ENCODE assay signal across 24 mouse cellular contexts in genomic region chr13:41810776-41811175, GRCm38 (mm10). TPM values are rescaled to one million over a fixed set of nuclear protein-coding genes. Genes with fewer than 3 reads are reported as not detected.
DNase-seq lines count a peak whose midpoint lies in the region; ATAC-seq and TF ChIP-seq lines count a peak whose summit lies in the region.
"Had no signal": no experiment of that assay in that cellular context is flagged by ENCODE, and none has a peak within 500 bp of the region (broad histone marks: within the 10 kb centered on the region; RNA-seq: fewer than 3 reads in every experiment).

No protein-coding gene starts in this region.

- H3K36me3 ChIP-seq in forebrain, embryonic 14.5 days (ENCODE audit: control insufficient read depth, insufficient read depth, low read length), result no peaks in the 10 kb centered on the region
- H3K36me3 ChIP-seq in forebrain, embryonic 11.5 days (ENCODE audit: control insufficient read depth, insufficient read depth, low read length), result no peaks in the 10 kb centered on the region
- H3K36me3 ChIP-seq: G1E had no signal

- no peak for TF ChIP-seq POLR2A in brain, embryonic 14.5 days (IDR thresholded peaks at IDR 0.05; ENCODE audit: borderline replicate concordance, extremely low read depth, insufficient read depth, insufficient read length, poor library complexity, severe bottlenecking)

- intact Hi-C loops in left cerebral cortex, postnatal 10 days (cut with DNase I), result no loop called here

- no peak for ATAC-seq in forebrain, embryonic 14.5 days
- ATAC-seq in forebrain, embryonic 11.5 days (replicated peaks; ENCODE audit: low FRiP score), result no peak
- ATAC-seq: activated CD4-positive, CD25-positive, alpha-beta regulatory T cell, adult 4 months; CD4-positive, CD25-positive, alpha-beta regulatory T cell, adult 4 months; Patski had no signal

- no peaks in the 10 kb centered on the region for H3K27me3 ChIP-seq in forebrain, embryonic 14.5 days (replicated peaks; ENCODE audit: control insufficient read depth, insufficient read depth, low read length)
- H3K27me3 ChIP-seq in forebrain, embryonic 11.5 days (ENCODE audit: control insufficient read depth, insufficient read depth, low read length), result no peaks in the 10 kb centered on the region
- H3K27me3 ChIP-seq: CH12.LX, Patski had no signal

- no peak for TF ChIP-seq CTCF in brain, embryonic 14.5 days (IDR thresholded peaks at IDR 0.05; ENCODE audit: borderline replicate concordance, extremely low read depth, insufficient read depth, insufficient read length)

- H3K9me3 ChIP-seq in forebrain, embryonic 14.5 days (replicated peaks; ENCODE audit: control insufficient read depth, low read length), result no peaks in the 10 kb centered on the region
- no peaks in the 10 kb centered on the region for H3K9me3 ChIP-seq in forebrain, embryonic 11.5 days (ENCODE audit: control insufficient read depth, low read length)
- H3K9me3 ChIP-seq: G1E had no signal

- H3K9ac ChIP-seq in forebrain, embryonic 14.5 days (ENCODE audit: low read length), result no peak overlapping the region
- H3K9ac ChIP-seq in forebrain, embryonic 11.5 days (ENCODE audit: low read length), result no peak overlapping the region

- 68% methylated on average over 7 of the region's 7 CpGs for WGBS in forebrain, embryonic 14.5 days
- 92% methylated on average over 7 of the region's 7 CpGs for WGBS in forebrain, embryonic 11.5 days

- H3K4me1 ChIP-seq in forebrain, embryonic 14.5 days (ENCODE audit: control insufficient read depth, insufficient read depth, low read length), result 0 out of 2 replicates have a peak, but pooled peaks cover 3% of the 10 kb centered on the region
- no peaks in the 10 kb centered on the region for H3K4me1 ChIP-seq in forebrain, embryonic 11.5 days (replicated peaks; ENCODE audit: control insufficient read depth, insufficient read depth, low read length)

- H3K27ac ChIP-seq in forebrain, embryonic 14.5 days (ENCODE audit: low read depth, low read length), result no peak overlapping the region
- no peak overlapping the region for H3K27ac ChIP-seq in forebrain, embryonic 11.5 days (ENCODE audit: low read depth, low read length)

- no peak overlapping the region for H3K4me3 ChIP-seq in forebrain, embryonic 14.5 days (ENCODE audit: low read depth, low read length)
- no peak overlapping the region for H3K4me3 ChIP-seq in forebrain, embryonic 11.5 days (ENCODE audit: low read depth, low read length)

- H3K4me2 ChIP-seq in forebrain, embryonic 14.5 days (ENCODE audit: low read length), result no peak overlapping the region
- H3K4me2 ChIP-seq in forebrain, embryonic 11.5 days (ENCODE audit: low read depth, low read length, severe bottlenecking), result no peak overlapping the region

- peak; percentile 52 for DNase-seq in forebrain, embryonic 14.5 days (ENCODE audit: low spot score)
- no peak for DNase-seq in forebrain, embryonic 11.5 days (ENCODE audit: low spot score)
- peak; percentile 24 for DNase-seq in heart, adult 11 months
- no peak for DNase-seq in heart, adult 8-10 months (ENCODE audit: low spot score)
- peak; percentile 63 for DNase-seq in brain, embryonic 14.5 days (ENCODE audit: low read depth)
- DNase-seq in left cerebral cortex, postnatal 10 days (ENCODE audit: extremely low spot score in 1 of 2, low spot score in 2 of 2), result no peak
- DNase-seq: adrenal gland, adult 2 months; adrenal gland, adult 8-10 months; adrenal gland, postnatal 10 days; adrenal gland, postnatal 14 days; adrenal gland, postnatal 25 days; adrenal gland, postnatal 36 days; B cell, adult 2 months; cerebellum, adult 11 months; cerebellum, adult 11-12 months; cerebellum, adult 18-20 months; cerebellum, adult 2 months had no signal

RNA-seq across cellular contexts. Expression of gene Adtrp, which starts 36.7 kb away (rescaled TPM):
- not detected in 2 replicates for polyA plus RNA-seq in forebrain, embryonic 14.5 days (2014; fragmentation: Nextera tagmentation; extraction: Ambion mirVana)
- polyA plus RNA-seq in forebrain, embryonic 11.5 days (2014; fragmentation: Nextera tagmentation; extraction: Ambion mirVana), result not detected in 2 replicates
- total RNA-seq in heart, adult 8-10 months (2022), result 1 to 10 TPM in 3 of 4 experiments, under 1 TPM in 1; 0.90 to 1.5 (median 1.1) TPM
- polyA plus RNA-seq in brain, embryonic 14.5 days (2012; rRNA removed), result 0.38 and 0.59 TPM in 2 replicates
- total RNA-seq in left cerebral cortex, postnatal 10 days (2021), result under 1 TPM; 0.56 to 0.59 TPM
- total RNA-seq: G1E, MEL had no signal
- polyA plus RNA-seq: C2C12, G1E, Patski had no signal

Comparison
In these comparisons a context has a peak if more than half of its experiments do, and no peak if none do; other contexts are left out.
1. DNase-seq: peak in forebrain, embryonic 14.5 days (single experiment), heart, adult 11 months (single experiment) and brain, embryonic 14.5 days (single experiment); none in forebrain, embryonic 11.5 days (single experiment), heart, adult 8-10 months (single experiment) and left cerebral cortex, postnatal 10 days (0 of 2).